Mouse (Mus musculus) heart, adult 8-10 months (tissue): ENCODE measurements around the gene Cab39. TPM values are rescaled to one million over a fixed set of nuclear protein-coding genes. Genes with fewer than 3 reads are reported as not detected.
A peak's percentile ranks its signal among the peaks of the same experiment; 100 is the strongest.
"Not testable (repeated sequence)": the region's sequence is repeated elsewhere in the genome, so short reads cannot be mapped to it uniquely, and the experiment has no call there.

Source experiments
- DNase-seq: peaks from one replicate; pipeline ENCODE4 v3.0.0; 2022; ENCODE audit warnings: low spot score
- total RNA-seq, 4 experiments: library from RNA; stranded (reverse); gene quantifications; 2 replicates each; pipeline ENCODE4 v1.2.4; 2022

Cab39 gene
- total RNA-seq, 4 experiments from 2014 or later, result 109 to 121 (median 111) TPM

GRCm38 (mm10) chr1:85790565-85790964 lies 2.7 kb upstream of the Cab39 start:
- DNase-seq, result no peak

GRCm38 (mm10) chr1:85791476-85791875 lies 1.8 kb upstream of the Cab39 start:
- DNase-seq, result no peak

GRCm38 (mm10) chr1:85794106-85794771 lies 998 bp downstream of the Cab39 start:
- DNase-seq, result peak; percentile 41

GRCm38 (mm10) chr1:85795196-85795595 lies 2.0 kb downstream of the Cab39 start:
- DNase-seq, result no peak

- no peak for DNase-seq
Measured at GRCm38 (mm10) chr1:85799776-85800175, 6.5 kb downstream of the Cab39 start.

GRCm38 (mm10) chr1:85802517-85802916 lies 9.3 kb downstream of the Cab39 start:
- no peak for DNase-seq

GRCm38 (mm10) chr1:85804551-85804950 lies 11.3 kb downstream of the Cab39 start:
- no peak for DNase-seq

GRCm38 (mm10) chr1:85809256-85809655 lies 16.0 kb downstream of the Cab39 start:
- DNase-seq, result no peak

- DNase-seq, result peak; percentile 43
Measured at GRCm38 (mm10) chr1:85810343-85810742, 17.1 kb downstream of the Cab39 start.

GRCm38 (mm10) chr1:85810787-85811186 lies 17.5 kb downstream of the Cab39 start:
- no peak for DNase-seq

GRCm38 (mm10) chr1:85814213-85814612 lies 21.0 kb downstream of the Cab39 start:
- not testable (repeated sequence) for DNase-seq

- no peak for DNase-seq
Measured at GRCm38 (mm10) chr1:85818121-85818520, 24.9 kb downstream of the Cab39 start.

- no peak for DNase-seq
Measured at GRCm38 (mm10) chr1:85819695-85820094, 26.5 kb downstream of the Cab39 start.

GRCm38 (mm10) chr1:85822239-85822638 lies 29.0 kb downstream of the Cab39 start:
- DNase-seq, result no peak

GRCm38 (mm10) chr1:85824905-85825304 lies 31.7 kb downstream of the Cab39 start:
- DNase-seq, result no peak

GRCm38 (mm10) chr1:85827166-85827565 lies 33.9 kb downstream of the Cab39 start:
- peak; percentile 24 for DNase-seq

- DNase-seq, result no peak
Measured at GRCm38 (mm10) chr1:85829016-85829415, 35.8 kb downstream of the Cab39 start.

- DNase-seq, result peak; percentile 24
Measured at GRCm38 (mm10) chr1:85838056-85838455, 44.8 kb downstream of the Cab39 start.

- DNase-seq, result no peak
Measured at GRCm38 (mm10) chr1:85839356-85839755, 46.1 kb downstream of the Cab39 start.

GRCm38 (mm10) chr1:85839790-85840189 lies 46.5 kb downstream of the Cab39 start:
- no peak for DNase-seq

GRCm38 (mm10) chr1:85840421-85840820 lies 47.2 kb downstream of the Cab39 start:
- DNase-seq, result no peak

GRCm38 (mm10) chr1:85842251-85842650 lies 49.0 kb downstream of the Cab39 start:
- DNase-seq, result peak; percentile 36

GRCm38 (mm10) chr1:85843291-85843863 lies 50.1 kb downstream of the Cab39 start:
- no peak for DNase-seq

GRCm38 (mm10) chr1:85844981-85845380 lies 51.7 kb downstream of the Cab39 start:
- DNase-seq, result no peak
